Mouse (Mus musculus): ENCODE data around the gene Gprin2.

- TF ChIP-seq CTCF (IDR thresholded peaks at IDR 0.05; ENCODE audit: low read depth) (no peak), EP300 (IDR thresholded peaks at IDR 0.05; ENCODE audit: low read depth) (no peak)
Measured at GRCm38 (mm10) chr14:34219786-34220198, 18.3 kb upstream of the Gprin2 start.

Data from liver, postnatal 0 days (tissue).